Mouse (Mus musculus): ENCODE results near the gene Sfxn3. TPM values are rescaled to one million over a fixed set of nuclear protein-coding genes. Genes with fewer than 3 reads are reported as not detected.
A peak's percentile ranks its signal among the peaks of the same experiment; 100 is the strongest.

Sfxn3 gene
- polyA plus RNA-seq, 1 experiment from 2014 or later, result 95.9 TPM

DNA sequence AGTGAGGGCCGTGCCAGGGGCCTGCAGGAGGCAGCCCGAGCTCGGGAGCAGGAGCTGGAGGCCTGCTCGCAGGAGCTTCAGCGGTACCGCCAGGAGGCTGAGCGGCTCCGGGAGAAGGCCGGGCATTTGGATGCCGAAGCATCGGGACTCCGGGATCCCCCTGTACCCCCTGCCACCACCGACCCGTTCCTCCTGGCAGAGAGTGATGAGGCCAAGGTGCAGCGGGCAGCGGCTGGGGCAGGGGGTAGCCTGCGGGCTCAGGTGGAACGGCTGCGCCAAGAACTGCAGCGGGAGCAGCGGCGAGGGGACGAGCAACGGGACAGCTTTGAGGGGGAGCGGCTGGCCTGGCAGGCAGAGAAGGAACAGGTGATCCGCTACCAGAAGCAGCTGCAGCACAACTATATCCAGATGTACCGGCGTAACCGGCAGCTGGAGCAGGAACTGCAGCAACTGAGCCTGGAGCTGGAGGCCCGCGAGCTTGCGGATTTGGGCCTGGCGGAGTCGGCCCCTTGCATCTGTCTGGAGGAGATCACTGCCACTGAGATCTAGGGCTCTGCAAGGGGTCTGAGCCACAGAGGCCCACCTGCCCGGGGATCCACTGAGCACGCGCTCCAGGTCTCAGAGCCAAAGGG lies 21.2 kb upstream of the Sfxn3 start:
- no peak overlapping the region for H3K4me3 ChIP-seq (ENCODE audit: low read depth, low read length)
- no peaks in the 10 kb centered on the region for H3K27me3 ChIP-seq (ENCODE audit: control insufficient read depth, insufficient read depth, low read depth, low read length)
- no peak overlapping the region for H3K27ac ChIP-seq (ENCODE audit: low read length)
- WGBS, result 94% methylated on average over 31 of the region's 37 CpGs
- peaks cover 13% of the 10 kb centered on the region; the same call in 1 of the 2 replicates for H3K36me3 ChIP-seq (ENCODE audit: control insufficient read depth, insufficient read depth, low read length)
- H3K4me1 ChIP-seq (ENCODE audit: control insufficient read depth, insufficient read depth, low read length), result no peaks in the 10 kb centered on the region
- H3K9me3 ChIP-seq (replicated peaks; ENCODE audit: control insufficient read depth, low read length, poor library complexity, severe bottlenecking), result no peaks in the 10 kb centered on the region
- H3K9ac ChIP-seq (ENCODE audit: low read depth, low read length), result no peak overlapping the region
- ATAC-seq, result no peak
- H3K4me2 ChIP-seq (ENCODE audit: low read length), result no peak overlapping the region

DNA sequence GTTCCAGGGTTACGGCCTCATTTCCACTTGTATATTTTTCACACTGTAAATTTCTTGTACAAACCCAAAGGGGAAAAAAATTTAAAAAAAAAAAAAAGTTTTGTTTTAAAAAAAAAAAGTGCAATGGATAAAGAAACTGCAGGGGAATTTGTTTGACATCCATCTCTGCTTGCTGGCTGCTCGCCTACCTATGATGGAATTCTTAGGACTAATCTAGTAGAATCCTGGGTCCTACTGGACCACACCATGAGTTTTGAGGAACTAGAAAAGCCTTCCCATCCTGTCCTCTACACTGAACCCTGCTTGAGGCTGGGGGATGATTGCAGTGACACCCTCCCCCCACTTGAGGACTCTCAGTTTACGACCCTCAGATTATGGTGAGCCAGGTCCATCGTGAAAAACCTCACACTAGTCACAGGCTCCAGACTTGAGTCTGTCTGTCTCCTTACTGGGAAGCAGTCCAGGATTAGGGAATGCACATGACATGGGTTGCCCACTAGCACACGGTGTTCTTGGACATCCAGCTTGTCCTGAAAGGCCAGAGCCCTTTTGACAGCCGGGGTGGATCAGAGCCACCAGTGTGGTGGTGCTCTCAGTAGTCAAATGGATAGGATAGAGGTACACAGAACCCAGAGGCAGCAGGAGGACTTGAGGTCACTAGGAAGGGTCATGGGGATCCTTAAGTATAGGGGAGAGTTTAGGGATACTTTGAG lies 20.2 kb upstream of the Sfxn3 start:
- Histone ChIP-seq H3K9me3 (replicated peaks; ENCODE audit: control insufficient read depth, low read length, poor library complexity, severe bottlenecking) (no peaks in the 10 kb centered on the region), H3K27me3 (ENCODE audit: control insufficient read depth, insufficient read depth, low read depth, low read length) (no peaks in the 10 kb centered on the region), H3K4me2 (ENCODE audit: low read length) (no peak overlapping the region), H3K4me3 (ENCODE audit: low read depth, low read length) (no peak overlapping the region), H3K36me3 (ENCODE audit: control insufficient read depth, insufficient read depth, low read length) (peaks cover 13% of the 10 kb centered on the region; the same call in 1 of the 2 replicates), H3K9ac (ENCODE audit: low read depth, low read length) (no peak overlapping the region), H3K4me1 (ENCODE audit: control insufficient read depth, insufficient read depth, low read length) (no peaks in the 10 kb centered on the region), H3K27ac (ENCODE audit: low read length) (no peak overlapping the region)
- ATAC-seq, result no peak
- 83% methylated on average over 6 of the region's 6 CpGs for WGBS

DNA sequence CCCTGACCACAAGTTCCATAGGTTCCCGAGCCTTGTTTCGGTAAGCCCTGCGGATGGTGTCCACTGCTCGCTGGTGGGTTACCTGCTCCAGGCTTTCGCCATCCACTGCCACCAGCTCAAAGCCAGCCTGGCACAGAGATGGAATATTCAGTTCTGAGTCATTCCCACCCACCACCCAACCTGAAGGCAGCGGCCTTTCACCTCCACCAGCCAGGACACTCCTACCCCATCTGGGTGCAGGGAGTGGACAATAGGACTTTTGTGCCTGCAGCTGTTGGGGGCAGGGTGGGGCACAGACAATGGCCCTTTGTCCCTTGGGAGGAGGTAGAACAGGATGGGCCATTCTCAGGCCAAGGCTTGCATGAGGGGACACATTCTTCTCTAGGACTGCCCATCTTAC lies 19.5 kb upstream of the Sfxn3 start:
- ATAC-seq, result no peak
- H3K9me3 ChIP-seq (replicated peaks; ENCODE audit: control insufficient read depth, low read length, poor library complexity, severe bottlenecking), result no peaks in the 10 kb centered on the region
- H3K27me3 ChIP-seq (ENCODE audit: control insufficient read depth, insufficient read depth, low read depth, low read length), result no peaks in the 10 kb centered on the region
- peaks cover 13% of the 10 kb centered on the region; the same call in 1 of the 2 replicates for H3K36me3 ChIP-seq (ENCODE audit: control insufficient read depth, insufficient read depth, low read length)
- 82% methylated on average over 6 of the region's 6 CpGs for WGBS
- 0 out of 2 replicates have a peak, but pooled peaks cover 1% of the 10 kb centered on the region for H3K4me1 ChIP-seq (ENCODE audit: control insufficient read depth, insufficient read depth, low read length)
- no peak overlapping the region for H3K4me2 ChIP-seq (ENCODE audit: low read length)
- H3K4me3 ChIP-seq (ENCODE audit: low read depth, low read length), result no peak overlapping the region
- no peak overlapping the region for H3K27ac ChIP-seq (ENCODE audit: low read length)
- no peak overlapping the region for H3K9ac ChIP-seq (ENCODE audit: low read depth, low read length)

DNA sequence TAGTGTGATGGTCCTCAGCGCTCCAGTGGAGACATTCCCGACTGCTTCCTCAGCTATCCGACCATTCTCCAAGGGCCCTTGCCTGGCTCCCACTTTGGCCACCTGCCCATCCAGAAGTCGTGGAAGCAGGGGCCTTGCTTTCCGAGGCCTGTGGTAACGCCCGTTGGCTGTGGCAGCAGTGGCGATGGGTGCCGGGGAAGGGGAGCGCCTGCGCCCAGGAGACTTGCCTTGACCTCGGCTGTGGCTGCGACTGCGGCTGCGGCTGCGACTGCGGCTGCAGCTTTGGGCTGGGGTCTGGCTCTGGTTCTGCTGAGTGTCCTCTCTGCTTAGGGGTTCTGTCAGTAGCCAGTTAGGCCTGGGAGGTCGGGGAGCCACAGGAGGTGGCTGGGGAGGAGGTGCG lies 18.6 kb upstream of the Sfxn3 start:
- Histone ChIP-seq H3K4me3 (ENCODE audit: low read depth, low read length) (no peak overlapping the region), H3K9me3 (replicated peaks; ENCODE audit: control insufficient read depth, low read length, poor library complexity, severe bottlenecking) (no peaks in the 10 kb centered on the region), H3K9ac (ENCODE audit: low read depth, low read length) (no peak overlapping the region), H3K27ac (ENCODE audit: low read length) (no peak overlapping the region), H3K36me3 (ENCODE audit: control insufficient read depth, insufficient read depth, low read length) (peaks cover 13% of the 10 kb centered on the region; the same call in 1 of the 2 replicates), H3K4me1 (ENCODE audit: control insufficient read depth, insufficient read depth, low read length) (0 out of 2 replicates have a peak, but pooled peaks cover 2% of the 10 kb centered on the region), H3K27me3 (ENCODE audit: control insufficient read depth, insufficient read depth, low read depth, low read length) (no peaks in the 10 kb centered on the region), H3K4me2 (ENCODE audit: low read length) (no peak overlapping the region)
- no peak for ATAC-seq
- 62% methylated on average over 19 of the region's 19 CpGs for WGBS

DNA sequence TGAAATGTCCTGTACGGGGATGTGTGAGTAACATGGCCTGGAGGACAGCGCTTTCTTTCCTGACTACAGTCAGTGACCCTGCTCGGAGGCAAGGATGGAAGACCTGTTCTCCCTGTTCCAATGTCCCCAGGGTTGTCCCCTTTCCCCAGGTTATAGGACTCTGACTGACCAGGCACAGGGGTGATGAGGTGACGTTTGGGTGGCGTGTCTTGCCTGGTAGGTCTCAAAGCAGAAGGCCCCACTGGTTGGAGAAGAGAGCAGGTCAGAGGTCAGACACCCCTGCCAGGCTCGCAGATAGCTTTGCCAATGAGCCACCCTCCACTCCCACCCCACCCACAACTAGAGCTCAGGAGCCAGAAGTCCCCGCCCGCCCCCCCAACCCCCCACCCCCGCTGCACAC lies 17.7 kb upstream of the Sfxn3 start:
- Histone ChIP-seq H3K27ac (ENCODE audit: low read length) (no peak overlapping the region), H3K9ac (ENCODE audit: low read depth, low read length) (no peak overlapping the region), H3K9me3 (replicated peaks; ENCODE audit: control insufficient read depth, low read length, poor library complexity, severe bottlenecking) (no peaks in the 10 kb centered on the region), H3K4me3 (ENCODE audit: low read depth, low read length) (no peak overlapping the region), H3K27me3 (ENCODE audit: control insufficient read depth, insufficient read depth, low read depth, low read length) (no peaks in the 10 kb centered on the region), H3K36me3 (ENCODE audit: control insufficient read depth, insufficient read depth, low read length) (peaks cover 13% of the 10 kb centered on the region; the same call in 1 of the 2 replicates), H3K4me1 (ENCODE audit: control insufficient read depth, insufficient read depth, low read length) (0 out of 2 replicates have a peak, but pooled peaks cover 2% of the 10 kb centered on the region), H3K4me2 (ENCODE audit: low read length) (no peak overlapping the region)
- WGBS, result 59% methylated on average over 9 of the region's 9 CpGs
- no peak for ATAC-seq

- WGBS, result 38% methylated on average over 8 of the region's 8 CpGs
- Histone ChIP-seq H3K9me3 (replicated peaks; ENCODE audit: control insufficient read depth, low read length, poor library complexity, severe bottlenecking) (no peaks in the 10 kb centered on the region), H3K4me2 (ENCODE audit: low read length) (no peak overlapping the region), H3K4me1 (ENCODE audit: control insufficient read depth, insufficient read depth, low read length) (0 out of 2 replicates have a peak, but pooled peaks cover 2% of the 10 kb centered on the region), H3K36me3 (ENCODE audit: control insufficient read depth, insufficient read depth, low read length) (peaks cover 13% of the 10 kb centered on the region; the same call in 1 of the 2 replicates), H3K4me3 (ENCODE audit: low read depth, low read length) (no peak overlapping the region), H3K27me3 (ENCODE audit: control insufficient read depth, insufficient read depth, low read depth, low read length) (no peaks in the 10 kb centered on the region), H3K9ac (ENCODE audit: low read depth, low read length) (no peak overlapping the region), H3K27ac (ENCODE audit: low read length) (no peak overlapping the region)
- peak; percentile 14; the same call in 1 of the 2 replicates for ATAC-seq
These were observed 17.2 kb upstream of the Sfxn3 start for GRCm38 (mm10) chr19:45030111-45030510.

- Histone ChIP-seq H3K9me3 (replicated peaks; ENCODE audit: control insufficient read depth, low read length, poor library complexity, severe bottlenecking) (no peaks in the 10 kb centered on the region), H3K4me3 (ENCODE audit: low read depth, low read length) (no peak overlapping the region), H3K36me3 (ENCODE audit: control insufficient read depth, insufficient read depth, low read length) (peaks cover 9% of the 10 kb centered on the region; the same call in 1 of the 2 replicates), H3K4me2 (ENCODE audit: low read length) (peak overlapping the region; percentile 42), H3K4me1 (ENCODE audit: control insufficient read depth, insufficient read depth, low read length) (0 out of 2 replicates have a peak, but pooled peaks cover 2% of the 10 kb centered on the region), H3K9ac (ENCODE audit: low read depth, low read length) (no peak overlapping the region), H3K27me3 (ENCODE audit: control insufficient read depth, insufficient read depth, low read depth, low read length) (no peaks in the 10 kb centered on the region), H3K27ac (ENCODE audit: low read length) (no peak overlapping the region)
- WGBS, result 42% methylated on average over 20 of the region's 20 CpGs
- ATAC-seq, result no peak; the same call in 1 of the 2 replicates
These were observed 16.3 kb upstream of the Sfxn3 start for GRCm38 (mm10) chr19:45030746-45031693.

DNA sequence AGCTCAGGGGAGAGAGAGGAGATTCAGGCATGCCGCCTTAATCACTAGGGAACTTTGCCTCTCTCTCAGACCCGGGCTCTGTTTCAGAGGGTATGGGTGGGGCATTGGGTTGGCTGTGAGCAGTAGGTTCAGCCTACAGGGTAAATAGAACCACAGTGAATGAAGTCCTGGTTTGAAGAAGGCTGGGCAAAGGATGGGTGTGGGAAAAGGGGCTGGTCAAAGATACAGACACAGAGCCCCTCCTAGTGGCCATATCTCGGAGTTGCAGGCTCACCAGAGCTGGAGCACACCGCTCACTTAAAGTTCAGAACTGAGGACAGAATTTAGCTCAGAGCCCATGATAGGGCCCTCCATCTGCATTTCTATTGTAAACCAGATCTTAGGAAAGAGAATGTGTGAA lies 15.5 kb upstream of the Sfxn3 start:
- Histone ChIP-seq H3K27ac (ENCODE audit: low read length) (no peak overlapping the region), H3K4me3 (ENCODE audit: low read depth, low read length) (no peak overlapping the region), H3K36me3 (ENCODE audit: control insufficient read depth, insufficient read depth, low read length) (0 out of 2 replicates have a peak, but pooled peaks cover 3% of the 10 kb centered on the region), H3K9ac (ENCODE audit: low read depth, low read length) (no peak overlapping the region), H3K4me2 (ENCODE audit: low read length) (no peak overlapping the region), H3K4me1 (ENCODE audit: control insufficient read depth, insufficient read depth, low read length) (0 out of 2 replicates have a peak, but pooled peaks cover 2% of the 10 kb centered on the region), H3K9me3 (replicated peaks; ENCODE audit: control insufficient read depth, low read length, poor library complexity, severe bottlenecking) (no peaks in the 10 kb centered on the region), H3K27me3 (ENCODE audit: control insufficient read depth, insufficient read depth, low read depth, low read length) (no peaks in the 10 kb centered on the region)
- 23% methylated on average over 4 of the region's 4 CpGs for WGBS
- ATAC-seq, result no peak
